Mouse (Mus musculus) stomach, postnatal 0 days (tissue): Measurements from ENCODE around the gene Rps21.

Experiments
- CTCF ChIP-seq: IDR thresholded peaks from 2 replicates; pipeline ENCODE4 v1.5.1; 2016; ENCODE audit warnings: antibody characterized with exemption, low read depth, mild to moderate bottlenecking, moderate library complexity
- EP300 ChIP-seq: optimal IDR thresholded peaks from 2 replicates; pipeline ENCODE3; 2016; ENCODE audit warnings: antibody characterized with exemption

DNA sequence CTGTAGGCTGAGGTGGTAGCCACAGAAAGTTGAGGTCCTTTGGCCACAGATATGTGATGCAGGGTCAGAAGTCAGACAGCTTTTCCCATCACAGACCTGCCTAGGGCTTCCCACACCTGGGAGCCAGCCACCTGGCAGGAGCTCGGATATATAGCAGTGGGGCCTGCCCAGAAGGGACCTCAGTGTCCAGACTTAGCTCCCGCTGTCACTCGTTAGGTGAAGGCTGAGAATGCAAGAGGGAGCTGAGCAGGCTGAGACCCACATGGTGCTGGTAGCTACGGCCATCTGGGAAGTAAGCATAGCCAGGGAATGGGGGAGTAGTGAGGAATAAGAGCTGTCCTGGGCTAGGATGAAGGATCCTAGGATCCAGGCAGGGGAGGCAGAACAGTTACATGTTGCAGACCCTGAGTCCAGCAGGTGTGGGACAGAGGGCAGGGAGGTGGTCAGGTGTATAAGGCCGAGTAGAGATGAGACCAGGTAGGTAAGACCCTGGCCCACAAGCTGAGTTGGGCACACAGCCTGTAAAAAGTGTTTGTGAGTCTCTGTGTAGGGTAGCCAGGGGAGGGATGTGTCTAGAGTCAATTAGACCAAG, 14.7 kb downstream of the Rps21 start:
- TF ChIP-seq EP300 (no peak), CTCF (no peak)
